Comparison of ENCODE assay signal across 20 mouse cellular contexts in genomic region chr5:123009873-123010272, GRCm38 (mm10). TPM values are rescaled to one million over a fixed set of nuclear protein-coding genes. Genes with fewer than 3 reads are reported as not detected.
DNase-seq lines count a peak whose midpoint lies in the region; ATAC-seq and TF ChIP-seq lines count a peak whose summit lies in the region.
"Had no signal": no experiment of that assay in that cellular context is flagged by ENCODE, and none has a peak within 500 bp of the region (broad histone marks: within the 10 kb centered on the region; RNA-seq: fewer than 3 reads in every experiment).

No protein-coding gene starts in this region.

- intact Hi-C loops in left cerebral cortex, postnatal 4 days (cut with DNase I) = no loop called here

- no peak overlapping the region for H3K9ac ChIP-seq in forebrain, embryonic 15.5 days (replicated peaks)
- H3K9ac ChIP-seq in forebrain, embryonic 11.5 days (ENCODE audit: low read length) = no peak overlapping the region
- H3K9ac ChIP-seq in kidney, embryonic 16.5 days (replicated peaks; ENCODE audit: low read length) = no peak overlapping the region
- H3K9ac ChIP-seq: limb, embryonic 15.5 days; neural tube, embryonic 12.5 days had no signal

- no peak for DNase-seq in forebrain, embryonic 11.5 days (ENCODE audit: low spot score)
- peak; percentile 75 for DNase-seq in left cerebral cortex, postnatal 4 days
- no peak for DNase-seq in left cerebral cortex, adult 11 months (ENCODE audit: low spot score)
- DNase-seq in cerebellum, adult 2 months = peak; percentile 74 to 79
- DNase-seq in adrenal gland, postnatal 4 days (ENCODE audit: low spot score in 2 of 2) = no peak
- DNase-seq: B cell, adult 2 months; embryo, embryonic 11 days; gastrocnemius, postnatal 25 days; kidney, postnatal 25 days; lung, adult 2 months; thymus, postnatal 36 days had no signal

- no peaks in the 10 kb centered on the region for H3K79me2 ChIP-seq in macrophage (ENCODE audit: inconsistent target)

- H3K27me3 ChIP-seq in forebrain, embryonic 15.5 days = no peaks in the 10 kb centered on the region
- no peaks in the 10 kb centered on the region for H3K27me3 ChIP-seq in forebrain, embryonic 11.5 days (ENCODE audit: control insufficient read depth, insufficient read depth, low read length)
- no peaks in the 10 kb centered on the region for H3K27me3 ChIP-seq in cerebellum, adult 2 months (ENCODE audit: control insufficient read depth, insufficient read depth, low read length)
- no peaks in the 10 kb centered on the region for H3K27me3 ChIP-seq in kidney, embryonic 16.5 days (ENCODE audit: insufficient read depth, low read length)
- H3K27me3 ChIP-seq: limb, embryonic 15.5 days; neural tube, embryonic 12.5 days had no signal

- no peak for ATAC-seq in forebrain, embryonic 15.5 days (replicated peaks)
- no peak for ATAC-seq in forebrain, embryonic 11.5 days (replicated peaks; ENCODE audit: low FRiP score)
- ATAC-seq in kidney, embryonic 16.5 days (ENCODE audit: low FRiP score, low TSS enrichment) = no peak
- ATAC-seq: inflammation-experienced regulatory T-cells, adult 6 months had no signal

- no peaks in the 10 kb centered on the region for H3K9me3 ChIP-seq in forebrain, embryonic 15.5 days
- H3K9me3 ChIP-seq in forebrain, embryonic 11.5 days (ENCODE audit: control insufficient read depth, low read length) = no peaks in the 10 kb centered on the region
- no peaks in the 10 kb centered on the region for H3K9me3 ChIP-seq in kidney, embryonic 16.5 days (ENCODE audit: low read length)
- H3K9me3 ChIP-seq: limb, embryonic 15.5 days; midbrain, embryonic 10.5 days; neural tube, embryonic 12.5 days had no signal

- TF ChIP-seq CTCF in cerebellum, adult 2 months (IDR thresholded peaks at IDR 0.05; ENCODE audit: borderline replicate concordance, insufficient read depth, low read depth, low read length) = no peak

- no peaks in the 10 kb centered on the region for H3K36me3 ChIP-seq in forebrain, embryonic 15.5 days
- H3K36me3 ChIP-seq in forebrain, embryonic 11.5 days (ENCODE audit: control insufficient read depth, insufficient read depth, low read length) = no peaks in the 10 kb centered on the region
- H3K36me3 ChIP-seq in macrophage (ENCODE audit: inconsistent target) = no peaks in the 10 kb centered on the region
- no peaks in the 10 kb centered on the region for H3K36me3 ChIP-seq in kidney, embryonic 16.5 days (ENCODE audit: insufficient read depth, low read length)
- H3K36me3 ChIP-seq: limb, embryonic 15.5 days; midbrain, embryonic 10.5 days; neural tube, embryonic 12.5 days had no signal

- 41% methylated on average over 11 of the region's 11 CpGs for WGBS in forebrain, embryonic 15.5 days
- 80% methylated on average over 11 of the region's 11 CpGs for WGBS in forebrain, embryonic 11.5 days
- WGBS in cerebellum, adult 2 months = 15% methylated on average over 11 of the region's 11 CpGs
- WGBS in macrophage (ENCODE audit: missing documents) = 92% methylated on average over 11 of the region's 11 CpGs
- 61% methylated on average over 11 of the region's 11 CpGs for WGBS in kidney, embryonic 16.5 days

- peak overlapping the region; percentile 79 for H3K27ac ChIP-seq in forebrain, embryonic 15.5 days (replicated peaks)
- H3K27ac ChIP-seq in forebrain, embryonic 11.5 days (ENCODE audit: low read depth, low read length) = no peak overlapping the region
- H3K27ac ChIP-seq in cerebellum, adult 2 months (ENCODE audit: insufficient read depth, low read length) = no peak overlapping the region
- peak overlapping the region; percentile 51 for H3K27ac ChIP-seq in macrophage
- no peak overlapping the region for H3K27ac ChIP-seq in kidney, embryonic 16.5 days (ENCODE audit: low read length)
- H3K27ac ChIP-seq: left cerebral cortex, adult 2 months; limb, embryonic 15.5 days; midbrain, embryonic 10.5 days; neural tube, embryonic 12.5 days had no signal

- TF ChIP-seq POLR2A in cerebellum, adult 2 months (IDR thresholded peaks at IDR 0.05; ENCODE audit: borderline replicate concordance, insufficient read depth, low read length) = no peak

- peaks cover 61% of the 10 kb centered on the region for H3K4me1 ChIP-seq in forebrain, embryonic 15.5 days
- 0 out of 2 replicates have a peak, but pooled peaks cover 3% of the 10 kb centered on the region for H3K4me1 ChIP-seq in forebrain, embryonic 11.5 days (replicated peaks; ENCODE audit: control insufficient read depth, insufficient read depth, low read length)
- peaks cover 26% of the 10 kb centered on the region for H3K4me1 ChIP-seq in cerebellum, adult 2 months (ENCODE audit: control insufficient read depth, insufficient read depth, low read length)
- peaks cover 4% of the 10 kb centered on the region for H3K4me1 ChIP-seq in kidney, embryonic 16.5 days (ENCODE audit: insufficient read depth, low read length)
- H3K4me1 ChIP-seq: neural tube, embryonic 12.5 days had no signal

- H3K4me2 ChIP-seq in forebrain, embryonic 15.5 days (replicated peaks) = no peak overlapping the region
- H3K4me2 ChIP-seq in forebrain, embryonic 11.5 days (ENCODE audit: low read depth, low read length, severe bottlenecking) = no peak overlapping the region
- no peak overlapping the region for H3K4me2 ChIP-seq in kidney, embryonic 16.5 days (replicated peaks; ENCODE audit: low read depth, low read length)
- H3K4me2 ChIP-seq: limb, embryonic 15.5 days; neural tube, embryonic 12.5 days had no signal

- no peak overlapping the region for H3K4me3 ChIP-seq in forebrain, embryonic 15.5 days
- no peak overlapping the region for H3K4me3 ChIP-seq in forebrain, embryonic 11.5 days (ENCODE audit: low read depth, low read length)
- H3K4me3 ChIP-seq in cerebellum, adult 2 months (replicated peaks; ENCODE audit: insufficient read depth, low read depth, low read length) = no peak overlapping the region
- no peak overlapping the region for H3K4me3 ChIP-seq in macrophage (ENCODE audit: inconsistent target)
- no peak overlapping the region for H3K4me3 ChIP-seq in kidney, embryonic 16.5 days (ENCODE audit: low read length)
- H3K4me3 ChIP-seq: left cerebral cortex, adult 2 months; limb, embryonic 15.5 days; midbrain, embryonic 10.5 days; neural tube, embryonic 12.5 days had no signal

RNA-seq across cellular contexts. Expression of gene Orai1, which starts 5.0 kb away (rescaled TPM):
- polyA plus RNA-seq in forebrain, embryonic 15.5 days (2015; fragmentation: Nextera tagmentation; extraction: Ambion mirVana) = 14.0 and 14.9 TPM in 2 replicates
- polyA plus RNA-seq in forebrain, embryonic 11.5 days (2014; fragmentation: Nextera tagmentation; extraction: Ambion mirVana) = 9.6 and 9.8 TPM in 2 replicates
- 10 to 100 TPM; 13.2 to 14.2 TPM for total RNA-seq in left cerebral cortex, postnatal 4 days (2021)
- 20.7 and 21.4 TPM in 2 replicates for polyA plus RNA-seq in cerebellum, adult 2 months (2012; rRNA removed)
- 10 to 100 TPM in 21 of 26 experiments, 1 to 10 TPM in 5; 2.8 to 40.6 (median 18.2) TPM for total RNA-seq in macrophage (2018; cell fraction: chromatin; rRNA removed)
- total RNA-seq in macrophage (2018; cell fraction: cytosol; rRNA removed) = 10 to 100 TPM; 18.7 to 41.9 (median 32.1) TPM
- 10 to 100 TPM in 24 of 26 experiments, 1 to 10 TPM in 2; 7.3 to 39.8 (median 20.7) TPM for total RNA-seq in macrophage (2018; cell fraction: nucleus; rRNA removed)
- polyA plus RNA-seq in macrophage (2018) = 17.7 to 42.0 TPM (median 35.0 TPM) in 3 replicates
- 17.5 and 22.1 TPM in 2 replicates for polyA plus RNA-seq in kidney, embryonic 16.5 days (2015; fragmentation: Nextera tagmentation; extraction: Ambion mirVana)
- total RNA-seq in adrenal gland, postnatal 4 days (2021) = 10 to 100 TPM; 12.6 to 14.1 TPM

RNA-seq across cellular contexts. Expression of gene Kdm2b, which starts 20.2 kb away (rescaled TPM):
- polyA plus RNA-seq in forebrain, embryonic 15.5 days (2015; fragmentation: Nextera tagmentation; extraction: Ambion mirVana) = 138 and 141 TPM in 2 replicates
- polyA plus RNA-seq in forebrain, embryonic 11.5 days (2014; fragmentation: Nextera tagmentation; extraction: Ambion mirVana) = 78.0 and 92.4 TPM in 2 replicates
- 100 to 1,000 TPM; 140 to 144 TPM for total RNA-seq in left cerebral cortex, postnatal 4 days (2021)
- 27.5 and 29.4 TPM in 2 replicates for polyA plus RNA-seq in cerebellum, adult 2 months (2012; rRNA removed)
- total RNA-seq in macrophage (2018; cell fraction: chromatin; rRNA removed) = 10 to 100 TPM in 23 of 26 experiments, 1 to 10 TPM in 3; 7.2 to 82.4 (median 41.6) TPM
- total RNA-seq in macrophage (2018; cell fraction: cytosol; rRNA removed) = 10 to 100 TPM in 25 of 26 experiments, 1 to 10 TPM in 1; 9.1 to 34.3 (median 22.3) TPM
- total RNA-seq in macrophage (2018; cell fraction: nucleus; rRNA removed) = 10 to 100 TPM in 25 of 26 experiments, 1 to 10 TPM in 1; 9.9 to 63.2 (median 24.7) TPM
- 23.6 to 28.0 TPM (median 23.7 TPM) in 3 replicates for polyA plus RNA-seq in macrophage (2018)
- polyA plus RNA-seq in kidney, embryonic 16.5 days (2015; fragmentation: Nextera tagmentation; extraction: Ambion mirVana) = 92.2 and 95.6 TPM in 2 replicates
- total RNA-seq in adrenal gland, postnatal 4 days (2021) = 10 to 100 TPM; 32.9 to 33.7 TPM

RNA-seq across cellular contexts. Expression of gene Morn3, which starts 36.9 kb away (rescaled TPM):
- 1.1 and 2.2 TPM in 2 replicates for polyA plus RNA-seq in forebrain, embryonic 15.5 days (2015; fragmentation: Nextera tagmentation; extraction: Ambion mirVana)
- polyA plus RNA-seq in forebrain, embryonic 11.5 days (2014; fragmentation: Nextera tagmentation; extraction: Ambion mirVana) = not detected in 2 replicates
- not detected for total RNA-seq in left cerebral cortex, postnatal 4 days (2021)
- polyA plus RNA-seq in cerebellum, adult 2 months (2012; rRNA removed) = 0.23 and 0.73 TPM in 2 replicates
- total RNA-seq in macrophage (2018; cell fraction: chromatin; rRNA removed) = not detected
- total RNA-seq in macrophage (2018; cell fraction: cytosol; rRNA removed) = not detected
- not detected for total RNA-seq in macrophage (2018; cell fraction: nucleus; rRNA removed)
- not detected in 3 replicates for polyA plus RNA-seq in macrophage (2018)
- polyA plus RNA-seq in kidney, embryonic 16.5 days (2015; fragmentation: Nextera tagmentation; extraction: Ambion mirVana) = 0.56 TPM in 1 of 2 replicates, not detected in the other
- not detected for total RNA-seq in adrenal gland, postnatal 4 days (2021)
- total RNA-seq: gastrocnemius, postnatal 25 days; heart, postnatal 25 days; left cerebral cortex, adult 2 months had no signal
- polyA plus RNA-seq: neural tube, embryonic 12.5 days had no signal

RNA-seq across cellular contexts. Expression of gene Tmem120b, which starts 58.3 kb away (rescaled TPM):
- polyA plus RNA-seq in forebrain, embryonic 15.5 days (2015; fragmentation: Nextera tagmentation; extraction: Ambion mirVana) = 16.0 and 16.9 TPM in 2 replicates
- polyA plus RNA-seq in forebrain, embryonic 11.5 days (2014; fragmentation: Nextera tagmentation; extraction: Ambion mirVana) = 7.3 and 9.3 TPM in 2 replicates
- 10 to 100 TPM; 25.0 to 28.6 TPM for total RNA-seq in left cerebral cortex, postnatal 4 days (2021)
- 21.8 and 25.3 TPM in 2 replicates for polyA plus RNA-seq in cerebellum, adult 2 months (2012; rRNA removed)
- total RNA-seq in macrophage (2018; cell fraction: chromatin; rRNA removed) = 10 to 100 TPM in 22 of 26 experiments, 1 to 10 TPM in 4; 7.3 to 56.2 (median 16.3) TPM
- total RNA-seq in macrophage (2018; cell fraction: cytosol; rRNA removed) = 1 to 10 TPM; 2.4 to 6.0 (median 3.9) TPM
- 10 to 100 TPM in 16 of 26 experiments, 1 to 10 TPM in 10; 5.4 to 27.9 (median 11.3) TPM for total RNA-seq in macrophage (2018; cell fraction: nucleus; rRNA removed)
- polyA plus RNA-seq in macrophage (2018) = 4.5 to 7.4 TPM (median 5.4 TPM) in 3 replicates
- polyA plus RNA-seq in kidney, embryonic 16.5 days (2015; fragmentation: Nextera tagmentation; extraction: Ambion mirVana) = 16.8 and 20.0 TPM in 2 replicates
- total RNA-seq in adrenal gland, postnatal 4 days (2021) = 10 to 100 TPM; 11.4 to 12.2 TPM

Comparison
In these comparisons a context has a peak if more than half of its experiments do, and no peak if none do; other contexts are left out.
1. H3K27ac ChIP-seq: peak in forebrain, embryonic 15.5 days (single experiment) and macrophage (single experiment); none in forebrain, embryonic 11.5 days (single experiment), cerebellum, adult 2 months (single experiment) and kidney, embryonic 16.5 days (single experiment).
2. DNase-seq: peak in left cerebral cortex, postnatal 4 days (single experiment) and cerebellum, adult 2 months (2 of 2); none in forebrain, embryonic 11.5 days (single experiment), left cerebral cortex, adult 11 months (single experiment) and adrenal gland, postnatal 4 days (0 of 2).